Mouse (Mus musculus) kidney, adult 10 weeks (tissue): ENCODE data around the gene Gm13889. TPM values are rescaled to one million over a fixed set of nuclear protein-coding genes. Genes with fewer than 3 reads are reported as not detected.

ENCODE experiments used
- polyA plus RNA-seq: library from polyadenylated mRNA; stranded (reverse); fragments of 350-450 nt; fragmentation: Illumina TruSeq; extraction: RNeasy Lipid Tissue Mini Kit (QIAGEN cat#74804); gene quantifications from one replicate; pipeline ENCODE4 v1.2.3, GENCODE M21; 2014; ENCODE audit warnings: low read depth, low replicate concordance

The Gm13889 gene
- not detected for polyA plus RNA-seq

GRCm38 (mm10) chr2:93956908-93957784 is at the start of gene Gm13889:
Gm13889 (minus strand) TSS chr2:93957201.

GRCm38 (mm10) chr2:93996254-93996653 is 39.3 kb upstream of the Gm13889 start, which contains the start of gene Gm27027:
Gm27027 (minus strand) TSS chr2:93996354.

Other genes with a start within 250 kb of the Gm13889 start
- 25.3 TPM for gene Ext2, start 134.6 kb downstream of the Gm13889 start, polyA plus RNA-seq
- gene Accs, start 107.3 kb downstream of the Gm13889 start, polyA plus RNA-seq = 2.2 TPM
- not detected for gene Accsl, start 88.0 kb downstream of the Gm13889 start, polyA plus RNA-seq
- gene Gm27027, start 39.2 kb upstream of the Gm13889 start, polyA plus RNA-seq = not detected
- 18.3 TPM for gene Alkbh3, start 53.6 kb upstream of the Gm13889 start, polyA plus RNA-seq
- gene Hsd17b12, start 200.8 kb upstream of the Gm13889 start, polyA plus RNA-seq = 207 TPM